Mouse (Mus musculus) brain, embryonic 14.5 days (tissue): ENCODE measurements at regions not wholly inside any gene's neighbourhood (a gene's known extent, or its start where the extent isn't known, plus 50 kb on each side); places are given as distances from the start of the nearest gene placed in this dataset.

Experiments
- CTCF ChIP-seq: fragments of 200-500 bp; IDR thresholded peaks from 2 replicates; pipeline ENCODE4 v1.5.1; 2012; ENCODE audit warnings: inconsistent platforms, mild to moderate bottlenecking, moderate library complexity, borderline replicate concordance; ENCODE audit not compliant: insufficient read depth, insufficient read length; ENCODE audit errors: extremely low read depth
- POLR2A ChIP-seq: fragments of 200-500 bp; IDR thresholded peaks from 2 replicates; pipeline ENCODE4 v1.6.1; 2012; ENCODE audit warnings: mild to moderate bottlenecking, inconsistent platforms, borderline replicate concordance; ENCODE audit not compliant: poor library complexity, insufficient read depth, insufficient read length, severe bottlenecking; ENCODE audit errors: extremely low read depth

DNA sequence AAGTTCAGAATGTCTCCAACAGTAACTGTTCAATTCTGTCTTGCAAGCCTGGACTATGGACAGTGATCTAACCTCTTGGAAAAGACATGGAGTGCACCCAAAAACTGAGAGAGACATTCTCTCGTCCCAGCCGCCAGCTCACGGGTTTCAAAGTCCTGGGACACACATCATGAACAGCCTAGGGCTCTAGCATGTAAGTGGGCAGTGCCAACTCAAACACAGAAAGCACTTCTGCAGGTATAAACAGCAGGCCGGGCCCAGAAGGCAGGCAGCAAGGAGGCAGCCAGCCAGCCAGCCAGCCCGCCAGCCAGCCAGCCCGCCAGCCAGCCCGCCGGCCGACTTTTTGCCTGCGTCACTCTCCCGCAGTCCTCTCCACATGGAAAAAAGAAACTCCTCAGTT is 60.3 kb upstream of the Ccn2 start:
- TF ChIP-seq POLR2A: no peak
- no peak for TF ChIP-seq CTCF
